Mouse (Mus musculus) liver, postnatal 0 days (tissue): ENCODE results near the gene Gid8.

Source experiments
- CTCF ChIP-seq: sonication (generic); IDR thresholded peaks from 2 replicates; pipeline ENCODE4 v1.5.1; 2016; ENCODE audit warnings: antibody characterized with exemption, low read depth
- EP300 ChIP-seq: IDR thresholded peaks from 2 replicates; pipeline ENCODE4 v1.6.1; 2016; ENCODE audit warnings: antibody characterized with exemption, low read depth, mild to moderate bottlenecking

DNA sequence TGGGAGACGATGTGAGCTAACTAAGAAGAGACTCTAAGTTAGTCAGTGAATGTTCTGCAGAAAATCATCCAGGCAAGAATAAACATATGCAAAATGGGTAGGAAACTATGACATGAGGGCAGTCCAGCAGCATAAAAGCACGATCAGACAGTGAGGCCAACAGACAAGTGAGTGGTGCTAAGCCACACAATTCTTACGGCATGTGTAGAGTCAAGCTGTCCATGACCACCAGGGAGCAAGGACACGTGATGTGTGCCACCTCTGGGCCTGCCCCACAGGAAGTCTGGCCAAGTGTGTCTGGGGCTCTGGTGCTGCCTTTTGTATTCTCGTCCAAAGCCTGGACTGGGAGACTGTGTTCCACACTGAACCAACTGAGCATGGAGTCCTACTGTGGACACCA lies 20.1 kb upstream of the Gid8 start:
- TF ChIP-seq CTCF (no peak), EP300 (no peak)
